Mouse (Mus musculus): Measurements from ENCODE around the gene Ethe1. TPM values are rescaled to one million over a fixed set of nuclear protein-coding genes. Genes with fewer than 3 reads are reported as not detected.

The Ethe1 gene
- 11.6 and 14.7 TPM in 2 replicates for polyA plus RNA-seq (2012; rRNA removed)

DNA sequence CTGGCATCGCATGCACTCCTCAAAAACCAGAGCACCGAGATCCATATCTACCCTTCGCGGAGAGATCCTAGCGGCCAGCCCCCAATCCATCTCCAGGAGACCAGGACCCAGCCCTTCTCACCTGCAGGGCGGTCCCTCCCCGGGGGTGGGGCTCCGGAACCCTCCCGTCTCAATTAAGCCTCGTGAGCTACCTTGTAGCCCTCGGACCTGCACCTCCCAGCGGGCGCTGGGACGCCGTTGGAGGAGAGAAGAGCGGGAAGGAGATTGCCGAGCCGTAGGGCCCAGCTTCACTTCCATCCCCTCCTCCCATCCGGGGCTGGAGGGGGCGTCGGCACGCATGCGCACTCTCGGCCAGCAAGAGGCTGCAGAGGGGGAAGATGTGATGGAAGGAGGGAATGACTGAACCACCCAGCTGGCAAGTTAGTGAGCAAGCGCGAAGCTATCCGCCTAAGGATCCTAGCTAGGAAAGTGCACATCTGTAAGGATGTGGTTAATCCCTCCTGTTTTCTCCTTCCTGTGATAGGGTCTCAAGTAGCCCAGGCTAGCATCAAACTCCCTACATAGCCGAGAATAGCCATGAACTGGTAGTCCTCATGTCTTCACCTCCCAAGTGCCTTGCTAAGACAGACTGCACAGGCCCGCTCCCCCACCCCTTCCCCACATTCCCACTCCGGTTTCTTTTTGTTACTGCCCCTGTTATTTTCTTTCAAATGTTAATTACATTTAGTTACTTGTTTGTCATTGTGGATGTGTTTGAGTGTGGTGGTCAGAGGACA lies at the start of gene Ethe1, which contains the start of gene Zfp575:
Gene Ethe1 (plus strand): TSS at position 214 of the 776 bp plus-strand sequence.
Gene Zfp575 (minus strand): TSS at position 312 of the 776 bp plus-strand sequence.

GRCm38 (mm10) chr7:24546068-24546614 lies 41.2 kb upstream of the Ethe1 start, which contains the start of the genes Pinlyp and Xrcc1:
TSS of gene Pinlyp (minus strand) at chr7:24546118.
TSS of gene Xrcc1 (plus strand) at chr7:24546289.

DNA sequence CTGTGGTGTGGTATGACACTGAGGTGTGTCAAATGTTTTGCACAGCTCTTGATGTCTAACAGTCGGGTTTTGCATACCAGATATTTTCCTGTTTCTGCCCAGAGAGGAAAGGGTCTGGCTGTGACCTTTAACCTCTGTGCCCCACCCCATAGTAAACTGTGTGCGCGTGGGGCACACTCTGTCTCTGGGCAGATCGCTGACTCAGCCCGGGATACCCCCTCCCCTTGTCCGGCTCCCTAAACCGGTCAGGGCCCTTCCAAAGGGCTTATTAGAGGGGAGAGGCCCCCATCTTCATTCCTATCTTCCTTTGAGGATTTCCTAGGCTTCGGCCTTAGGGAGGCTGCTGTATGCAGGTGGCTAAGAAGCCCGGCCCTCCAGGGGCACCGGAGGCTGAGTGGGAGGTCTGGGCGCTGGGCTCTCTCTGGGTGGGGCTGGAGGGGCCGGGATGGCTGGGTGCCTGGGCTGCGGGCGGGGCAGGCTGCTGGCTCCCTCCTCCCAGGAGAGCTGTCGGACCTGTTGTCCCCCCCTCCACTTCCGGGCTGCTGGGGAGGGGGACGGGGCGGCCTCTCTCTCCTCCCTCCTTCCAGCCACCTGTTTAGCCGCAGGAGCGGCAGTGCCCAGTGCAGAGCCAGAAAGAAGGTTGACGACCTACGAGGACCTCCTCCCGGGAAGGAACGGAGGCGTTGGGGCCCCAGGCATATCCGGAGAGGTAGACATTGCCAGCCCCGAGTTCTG lies 23.0 kb downstream of the Ethe1 start, which contains the start of gene Phldb3:
Gene Phldb3 (plus strand): TSS at position 620 of the 735 bp plus-strand sequence.

DNA sequence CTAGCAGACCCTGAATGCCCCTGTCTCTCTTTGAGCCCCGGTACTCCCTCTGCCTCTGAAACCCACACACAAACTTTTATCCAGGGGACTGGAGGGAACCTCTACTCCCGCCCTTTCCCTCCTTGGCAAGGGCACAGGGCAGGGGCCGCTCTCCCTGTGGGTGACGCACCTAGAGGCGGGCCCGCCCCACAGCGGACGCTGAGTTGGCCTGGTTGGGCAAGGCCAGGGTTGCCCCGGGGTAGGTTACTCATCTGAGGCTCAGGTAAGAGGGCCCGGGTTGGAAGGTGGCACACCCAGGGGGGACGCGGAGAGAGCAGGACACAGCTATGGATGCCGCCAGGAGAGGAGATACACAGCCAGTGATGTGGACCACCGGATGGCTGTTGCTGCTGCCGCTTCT lies 48.9 kb downstream of the Ethe1 start, which contains the start of gene Lypd3:
Gene Lypd3 (plus strand): TSS at position 287 of the 400 bp plus-strand sequence.

Other genes starting within 250 kb of the Ethe1 start
- gene Lypd5, start 238.3 kb upstream of the Ethe1 start, polyA plus RNA-seq (2012; rRNA removed) = not detected in 2 replicates
- gene Kcnn4, start 217.3 kb upstream of the Ethe1 start, polyA plus RNA-seq (2012; rRNA removed) = 96.6 and 108 TPM in 2 replicates
- gene Smg9, start 187.9 kb upstream of the Ethe1 start, polyA plus RNA-seq (2012; rRNA removed) = 18.1 and 19.0 TPM in 2 replicates
- 0.01 TPM in 1 of 2 replicates, not detected in the other for gene Irgc1, start 135.2 kb upstream of the Ethe1 start, polyA plus RNA-seq (2012; rRNA removed)
- 1.7 and 2.1 TPM in 2 replicates for gene Plaur, start 125.1 kb upstream of the Ethe1 start, polyA plus RNA-seq (2012; rRNA removed)
- gene Cadm4, start 105.5 kb upstream of the Ethe1 start, polyA plus RNA-seq (2012; rRNA removed) = 0.27 and 0.43 TPM in 2 replicates
- gene Zfp428, start 80.5 kb upstream of the Ethe1 start, polyA plus RNA-seq (2012; rRNA removed) = 3.0 and 3.6 TPM in 2 replicates
- gene AC161166.1, start 75.1 kb upstream of the Ethe1 start, polyA plus RNA-seq (2012; rRNA removed) = not detected in 2 replicates
- 1.7 and 1.9 TPM in 2 replicates for gene Irgq, start 56.9 kb upstream of the Ethe1 start, polyA plus RNA-seq (2012; rRNA removed)
- gene Pinlyp, start 41.4 kb upstream of the Ethe1 start, polyA plus RNA-seq (2012; rRNA removed) = 0.03 TPM in 1 of 2 replicates, not detected in the other
- 27.1 and 28.3 TPM in 2 replicates for gene Xrcc1, start 41.3 kb upstream of the Ethe1 start, polyA plus RNA-seq (2012; rRNA removed)
- gene Zfp575, start 98 bp downstream of the Ethe1 start, polyA plus RNA-seq (2012; rRNA removed) = 0.08 and 0.12 TPM in 2 replicates
- 0.61 and 0.70 TPM in 2 replicates for gene Phldb3, start 23.2 kb downstream of the Ethe1 start, polyA plus RNA-seq (2012; rRNA removed)
- gene Lypd3, start 49.0 kb downstream of the Ethe1 start, polyA plus RNA-seq (2012; rRNA removed) = 0.16 TPM in 1 of 2 replicates, not detected in the other
- gene Tex101, start 89.1 kb downstream of the Ethe1 start, polyA plus RNA-seq (2012; rRNA removed) = not detected in 2 replicates
- not detected in 2 replicates for gene BC049730, start 121.7 kb downstream of the Ethe1 start, polyA plus RNA-seq (2012; rRNA removed)
- gene Gm4763, start 139.4 kb downstream of the Ethe1 start, polyA plus RNA-seq (2012; rRNA removed) = not detected in 2 replicates
- 0.75 and 1.2 TPM in 2 replicates for gene Cd177, start 172.8 kb downstream of the Ethe1 start, polyA plus RNA-seq (2012; rRNA removed)
- 0.24 and 0.32 TPM in 2 replicates for gene Ceacam10, start 189.7 kb downstream of the Ethe1 start, polyA plus RNA-seq (2012; rRNA removed)

Measured in liver, embryonic 14 days (tissue).